Mouse (Mus musculus): Measurements from ENCODE around the gene Slc22a27.
"Not testable (repeated sequence)": the region's sequence is repeated elsewhere in the genome, so short reads cannot be mapped to it uniquely, and the experiment has no call there.

Slc22a27 gene

DNA sequence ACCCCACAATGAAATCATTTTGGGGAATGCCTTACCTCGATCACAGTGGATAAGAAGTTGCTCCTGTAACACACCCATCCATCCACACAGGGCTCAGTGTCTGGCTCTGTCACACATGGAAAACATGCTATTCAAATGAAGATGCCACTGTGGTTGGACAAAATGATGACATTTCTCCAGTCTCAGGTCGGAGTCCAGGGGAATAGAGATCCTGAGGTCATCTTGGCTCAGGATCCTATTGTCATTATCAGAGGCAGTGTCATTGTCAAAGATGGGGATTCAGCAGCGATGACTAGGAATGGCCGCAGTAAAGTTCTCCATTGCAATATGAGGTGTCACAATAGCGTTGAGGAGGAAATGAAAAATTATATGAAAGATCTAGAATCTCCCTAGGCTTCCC, at the start of gene Slc22a27:
Gene Slc22a27 (minus strand): TSS at position 101 of the 400 bp plus-strand sequence.
- DNase-seq, result not testable (repeated sequence)

DNA sequence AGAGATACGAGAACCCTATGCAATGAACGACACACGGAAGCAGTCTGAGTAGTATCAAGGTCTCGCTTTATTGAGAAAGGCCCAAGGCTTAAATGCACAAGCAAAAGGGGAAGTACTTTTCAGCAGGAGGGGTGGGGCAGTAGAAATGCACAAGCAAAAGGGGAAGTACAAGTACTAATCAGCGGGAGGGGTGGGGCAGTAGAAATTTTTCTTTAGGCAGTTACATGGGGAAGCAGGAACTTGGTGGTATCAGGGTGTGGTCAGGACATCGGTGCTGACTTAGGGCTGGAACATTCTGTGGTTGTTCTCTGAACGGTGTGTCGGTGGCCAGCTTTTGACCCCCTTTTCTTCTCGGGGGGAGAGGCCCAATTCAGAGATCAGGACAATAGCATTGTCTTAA, 45.8 kb upstream of the Slc22a27 start:
- DNase-seq, result not testable (repeated sequence)

GRCm38 (mm10) chr19:8009086-8009485, 43.3 kb upstream of the Slc22a27 start:
- DNase-seq, result not testable (repeated sequence)

- no peak for DNase-seq
These were observed 2.9 kb upstream of the Slc22a27 start for GRCm38 (mm10) chr19:7968703-7969102.

DNA sequence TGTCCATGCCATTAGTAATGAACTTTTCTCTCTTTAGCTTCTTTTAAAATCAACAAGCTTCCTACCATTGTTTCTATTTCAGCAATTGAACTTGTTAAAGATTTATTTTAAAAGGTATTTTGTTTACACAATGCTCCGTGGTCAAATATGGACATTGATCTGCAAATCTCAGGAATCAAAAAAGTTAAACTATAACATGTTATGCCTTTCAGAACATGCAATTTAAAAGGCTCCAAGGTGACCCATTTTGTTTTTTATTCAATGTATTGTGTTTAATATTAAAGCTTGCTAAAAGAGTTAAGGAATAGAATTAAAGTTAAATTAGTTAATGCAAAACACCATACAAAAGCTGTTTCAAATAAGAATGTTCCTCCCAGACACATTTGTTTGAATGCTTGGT, 723 bp upstream of the Slc22a27 start:
- DNase-seq, result not testable (repeated sequence)

- DNase-seq, result not testable (repeated sequence)
These were observed 26.4 kb downstream of the Slc22a27 start for GRCm38 (mm10) chr19:7939391-7939790.

DNA sequence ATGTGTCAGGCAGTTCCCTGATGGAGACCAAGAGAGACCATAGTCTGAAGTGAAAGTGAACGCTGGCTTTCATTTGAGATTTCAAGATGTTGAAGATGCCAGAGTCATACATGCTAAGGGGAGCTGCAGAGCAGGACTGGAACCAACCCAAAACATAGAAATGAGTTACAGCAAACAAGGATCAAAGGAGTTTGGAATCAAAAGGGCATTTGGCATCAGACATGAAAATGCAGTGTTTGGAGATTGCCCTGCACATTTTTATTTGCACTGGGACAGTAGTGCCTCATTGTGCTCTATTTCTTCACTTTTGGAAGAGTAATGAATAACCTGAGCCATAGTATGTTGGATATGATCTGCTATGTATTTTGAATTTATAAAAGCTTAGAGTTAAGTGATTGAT, 89.2 kb downstream of the Slc22a27 start:
- DNase-seq, result no peak

DNA sequence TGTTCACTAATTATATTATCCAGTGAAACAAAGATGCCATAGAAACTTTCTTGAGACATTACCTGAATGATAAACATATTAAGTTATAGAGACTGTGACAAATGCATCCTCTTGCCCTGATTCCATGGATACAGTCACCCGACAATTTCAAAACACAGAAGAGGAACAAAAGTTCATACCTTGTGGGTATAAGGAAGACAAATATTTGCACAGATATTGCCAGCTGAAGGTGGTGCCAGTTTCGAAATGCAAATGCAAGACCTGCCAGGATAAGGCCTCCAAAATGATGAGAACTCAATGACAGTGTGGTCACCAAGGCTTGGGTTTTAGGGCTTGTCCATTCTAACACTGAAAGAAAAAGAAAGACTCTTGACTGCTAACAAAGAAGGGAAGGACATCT, 136.0 kb downstream of the Slc22a27 start:
- DNase-seq, result no peak

Data from liver (tissue).